Mouse (Mus musculus): ENCODE data around the gene Tepsin. TPM values are rescaled to one million over a fixed set of nuclear protein-coding genes. Genes with fewer than 3 reads are reported as not detected.

Gene Tepsin
- polyA plus RNA-seq, 1 experiment from 2014 or later: 24.8 TPM

DNA sequence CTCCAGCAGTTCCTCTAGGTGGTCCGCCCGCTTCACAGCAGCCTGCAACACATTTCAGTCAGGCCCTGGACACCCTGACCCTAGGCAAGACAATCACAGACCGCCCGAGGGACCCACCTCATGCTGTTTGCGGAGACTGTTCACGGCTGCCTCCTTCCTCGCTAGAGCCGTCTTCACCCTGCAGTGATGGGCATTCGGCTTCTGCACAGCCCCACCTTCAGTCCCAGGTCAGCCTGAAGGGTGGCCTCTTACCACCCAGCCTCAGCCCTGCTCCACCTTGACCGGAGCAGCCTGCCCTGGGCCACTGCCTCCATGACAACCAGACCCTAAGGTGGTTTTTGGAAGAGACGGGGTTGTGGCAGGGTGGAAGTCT is 33.9 kb downstream of the Tepsin start:
- no peak overlapping the region for H3K4me3 ChIP-seq (ENCODE audit: low read depth, low read length)
- no peak for DNase-seq (ENCODE audit: low spot score)
- 87% methylated on average over 11 of the region's 11 CpGs for WGBS
- H3K9ac ChIP-seq (ENCODE audit: low read length): no peak overlapping the region
- H3K27me3 ChIP-seq (ENCODE audit: control insufficient read depth, insufficient read depth, low read length): no peaks in the 10 kb centered on the region
- no peak overlapping the region for H3K4me2 ChIP-seq (ENCODE audit: low read depth, low read length, severe bottlenecking)
- H3K4me1 ChIP-seq (replicated peaks; ENCODE audit: control insufficient read depth, insufficient read depth, low read length): no peaks in the 10 kb centered on the region
- no peaks in the 10 kb centered on the region for H3K9me3 ChIP-seq (ENCODE audit: control insufficient read depth, low read length)
- no peak for ATAC-seq (replicated peaks; ENCODE audit: low FRiP score)
- 0 out of 2 replicates have a peak, but pooled peaks cover 2% of the 10 kb centered on the region for H3K36me3 ChIP-seq (ENCODE audit: control insufficient read depth, insufficient read depth, low read length)
- H3K27ac ChIP-seq (ENCODE audit: low read depth, low read length): no peak overlapping the region

DNA sequence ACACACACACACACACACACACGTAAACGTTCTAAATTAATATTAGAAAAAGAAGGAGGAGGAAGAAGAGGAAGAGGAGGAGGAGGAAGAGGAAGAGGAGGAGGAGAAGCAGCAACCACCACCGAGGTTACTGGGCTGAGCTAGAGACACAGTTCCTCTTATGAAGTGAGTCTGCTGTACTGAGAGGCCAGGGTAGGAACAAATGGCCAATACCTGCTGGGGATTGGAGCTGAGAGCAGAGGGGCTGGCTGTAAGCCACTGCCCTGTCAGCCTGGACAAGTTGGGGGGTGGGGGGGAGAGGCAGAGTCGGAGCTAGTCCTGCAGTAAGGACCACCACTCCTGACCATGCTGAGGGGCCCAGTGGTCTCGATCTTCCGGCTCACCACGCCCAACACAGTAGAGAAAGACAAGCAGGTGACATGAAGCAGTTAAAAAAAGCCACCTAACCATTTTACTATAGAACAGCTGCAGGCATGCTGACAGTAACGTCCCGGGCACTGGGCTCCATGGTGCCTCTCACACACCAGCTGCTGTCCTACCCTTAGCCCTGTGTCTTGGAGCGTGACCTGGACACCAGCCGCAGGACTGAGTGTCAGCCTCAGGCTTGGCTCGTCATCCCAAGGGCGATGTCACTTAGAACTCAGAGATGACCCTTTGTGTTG is 34.4 kb downstream of the Tepsin start:
- Histone ChIP-seq H3K36me3 (ENCODE audit: control insufficient read depth, insufficient read depth, low read length) (0 out of 2 replicates have a peak, but pooled peaks cover 2% of the 10 kb centered on the region), H3K4me3 (ENCODE audit: low read depth, low read length) (no peak overlapping the region), H3K9me3 (ENCODE audit: control insufficient read depth, low read length) (no peaks in the 10 kb centered on the region), H3K4me1 (replicated peaks; ENCODE audit: control insufficient read depth, insufficient read depth, low read length) (no peaks in the 10 kb centered on the region), H3K9ac (ENCODE audit: low read length) (no peak overlapping the region), H3K27me3 (ENCODE audit: control insufficient read depth, insufficient read depth, low read length) (no peaks in the 10 kb centered on the region), H3K27ac (ENCODE audit: low read depth, low read length) (no peak overlapping the region), H3K4me2 (ENCODE audit: low read depth, low read length, severe bottlenecking) (no peak overlapping the region)
- 91% methylated on average over 13 of the region's 13 CpGs for WGBS
- ATAC-seq (replicated peaks; ENCODE audit: low FRiP score) (no peak), DNase-seq (ENCODE audit: low spot score) (no peak)

DNA sequence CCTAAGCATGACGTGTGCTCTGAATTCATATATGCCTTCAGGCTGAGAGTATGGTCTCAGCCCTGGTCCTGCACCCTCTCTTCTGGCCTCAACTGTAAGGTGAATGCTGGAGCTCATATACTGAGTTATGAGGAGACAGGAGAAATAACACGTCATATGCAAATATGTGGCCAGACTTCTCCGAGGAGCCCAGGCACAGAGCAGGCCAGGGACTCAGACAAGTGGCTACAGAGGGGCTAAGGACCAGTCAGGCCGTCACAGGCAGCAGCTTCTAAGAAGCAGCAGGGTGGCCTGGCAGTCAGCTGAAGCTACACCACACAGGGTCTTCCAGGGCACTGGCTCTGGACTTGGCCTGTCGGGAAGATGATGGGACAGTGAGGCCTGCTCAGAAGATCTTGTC is 35.2 kb downstream of the Tepsin start:
- no peak for DNase-seq (ENCODE audit: low spot score)
- 0 out of 2 replicates have a peak, but pooled peaks cover 2% of the 10 kb centered on the region for H3K36me3 ChIP-seq (ENCODE audit: control insufficient read depth, insufficient read depth, low read length)

DNA sequence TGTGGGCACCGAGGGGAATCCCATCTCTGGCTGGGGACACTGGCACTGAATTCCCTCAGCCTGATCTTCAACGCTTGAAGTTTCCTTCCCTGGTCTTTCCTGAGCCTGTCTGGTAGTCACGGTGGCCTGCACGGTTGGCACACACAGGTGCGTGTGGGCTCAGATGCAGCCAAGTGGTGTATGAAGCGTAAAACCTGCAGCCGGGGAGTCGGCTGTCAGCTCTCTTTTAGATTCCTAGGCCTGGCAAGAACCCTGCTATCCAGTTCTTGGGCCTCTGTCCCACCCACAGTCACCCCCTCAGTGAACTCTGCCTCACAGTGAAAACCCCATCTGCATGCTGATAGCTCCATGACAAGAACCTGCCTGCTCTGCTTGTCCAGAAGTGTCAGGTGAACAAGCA is 37.9 kb downstream of the Tepsin start:
- WGBS: 88% methylated on average over 8 of the region's 8 CpGs
- no peaks in the 10 kb centered on the region for H3K4me1 ChIP-seq (replicated peaks; ENCODE audit: control insufficient read depth, insufficient read depth, low read length)
- H3K27ac ChIP-seq (ENCODE audit: low read depth, low read length): no peak overlapping the region

More for the DNA sequence above, 35.2 kb downstream of the Tepsin start:
- 89% methylated on average over 5 of the region's 5 CpGs for WGBS
- Histone ChIP-seq H3K27me3 (ENCODE audit: control insufficient read depth, insufficient read depth, low read length) (no peaks in the 10 kb centered on the region), H3K9ac (ENCODE audit: low read length) (no peak overlapping the region), H3K4me1 (replicated peaks; ENCODE audit: control insufficient read depth, insufficient read depth, low read length) (no peaks in the 10 kb centered on the region), H3K4me3 (ENCODE audit: low read depth, low read length) (no peak overlapping the region), H3K4me2 (ENCODE audit: low read depth, low read length, severe bottlenecking) (no peak overlapping the region), H3K9me3 (ENCODE audit: control insufficient read depth, low read length) (no peaks in the 10 kb centered on the region), H3K27ac (ENCODE audit: low read depth, low read length) (no peak overlapping the region)
- no peak for ATAC-seq (replicated peaks; ENCODE audit: low FRiP score)

DNA sequence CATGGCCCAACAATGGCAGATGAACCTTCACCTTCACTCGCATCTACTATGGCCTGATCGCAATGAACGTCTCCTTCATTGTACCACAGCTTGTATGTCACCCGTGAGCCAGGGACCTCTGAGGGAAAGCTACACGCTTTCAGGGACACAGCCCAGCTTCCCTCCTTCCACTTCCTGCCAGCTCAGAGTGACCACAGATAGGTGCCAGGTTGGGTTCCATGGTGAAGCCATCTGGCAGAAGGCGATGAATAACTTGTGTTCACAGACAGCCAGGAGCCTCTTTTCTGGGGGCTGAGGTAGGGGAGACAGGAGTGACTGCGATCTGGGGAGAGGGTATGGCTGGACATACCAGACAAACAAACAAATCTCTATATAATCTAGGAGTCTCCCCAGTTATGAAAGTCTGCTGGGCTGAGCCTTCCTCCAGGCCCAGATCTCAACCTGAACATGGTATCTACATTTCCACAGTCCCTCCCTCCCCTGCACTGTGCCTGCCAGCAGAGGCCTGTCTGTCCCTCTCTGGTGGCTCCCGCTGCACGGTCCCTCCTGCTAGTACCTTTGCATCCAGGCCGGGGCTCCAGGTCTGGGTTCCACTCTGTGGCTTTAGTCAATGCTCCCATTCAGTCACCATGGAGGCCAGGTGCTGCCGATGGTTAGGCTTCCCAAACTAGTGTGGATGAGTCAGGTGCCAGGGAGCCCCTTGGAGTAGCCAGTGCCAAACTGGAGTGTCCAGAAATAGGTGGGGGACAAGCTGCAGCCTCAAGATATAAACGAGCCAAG is 42.4 kb downstream of the Tepsin start:
- Histone ChIP-seq H3K4me2 (ENCODE audit: low read depth, low read length, severe bottlenecking) (no peak overlapping the region), H3K27me3 (ENCODE audit: control insufficient read depth, insufficient read depth, low read length) (no peaks in the 10 kb centered on the region), H3K4me3 (ENCODE audit: low read depth, low read length) (no peak overlapping the region), H3K27ac (ENCODE audit: low read depth, low read length) (no peak overlapping the region), H3K9me3 (ENCODE audit: control insufficient read depth, low read length) (no peaks in the 10 kb centered on the region), H3K4me1 (replicated peaks; ENCODE audit: control insufficient read depth, insufficient read depth, low read length) (no peaks in the 10 kb centered on the region), H3K36me3 (ENCODE audit: control insufficient read depth, insufficient read depth, low read length) (no peaks in the 10 kb centered on the region), H3K9ac (ENCODE audit: low read length) (no peak overlapping the region)
- DNase-seq (ENCODE audit: low spot score) (no peak), ATAC-seq (replicated peaks; ENCODE audit: low FRiP score) (no peak)
- 85% methylated on average over 12 of the region's 12 CpGs for WGBS

More for the DNA sequence above, 37.9 kb downstream of the Tepsin start:
- H3K9ac ChIP-seq (ENCODE audit: low read length): no peak overlapping the region
- H3K36me3 ChIP-seq (ENCODE audit: control insufficient read depth, insufficient read depth, low read length): no peaks in the 10 kb centered on the region
- ATAC-seq (replicated peaks; ENCODE audit: low FRiP score): no peak
- no peak overlapping the region for H3K4me2 ChIP-seq (ENCODE audit: low read depth, low read length, severe bottlenecking)
- no peak for DNase-seq (ENCODE audit: low spot score)
- H3K4me3 ChIP-seq (ENCODE audit: low read depth, low read length): no peak overlapping the region
- H3K9me3 ChIP-seq (ENCODE audit: control insufficient read depth, low read length): no peaks in the 10 kb centered on the region
- no peaks in the 10 kb centered on the region for H3K27me3 ChIP-seq (ENCODE audit: control insufficient read depth, insufficient read depth, low read length)

DNA sequence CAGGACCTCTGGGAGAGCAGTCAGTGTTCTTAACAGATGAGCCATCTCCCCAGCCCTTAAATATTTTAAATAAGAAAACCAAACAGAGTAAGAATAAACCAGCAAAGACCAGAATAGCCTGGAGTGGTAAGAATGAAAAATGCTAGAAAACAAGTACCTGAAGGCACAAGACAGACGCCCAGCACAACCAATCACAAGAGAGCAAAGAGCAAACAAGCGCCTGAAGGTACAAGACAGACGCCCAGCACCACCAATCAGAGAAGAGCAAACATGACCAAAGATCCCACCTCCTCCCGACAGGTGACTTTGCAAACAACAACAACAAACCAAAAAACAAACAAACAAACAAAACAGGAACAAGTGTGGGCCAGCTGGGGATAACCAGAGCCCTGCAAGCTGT is 44.7 kb downstream of the Tepsin start:
- ATAC-seq (replicated peaks; ENCODE audit: low FRiP score): no peak

DNA sequence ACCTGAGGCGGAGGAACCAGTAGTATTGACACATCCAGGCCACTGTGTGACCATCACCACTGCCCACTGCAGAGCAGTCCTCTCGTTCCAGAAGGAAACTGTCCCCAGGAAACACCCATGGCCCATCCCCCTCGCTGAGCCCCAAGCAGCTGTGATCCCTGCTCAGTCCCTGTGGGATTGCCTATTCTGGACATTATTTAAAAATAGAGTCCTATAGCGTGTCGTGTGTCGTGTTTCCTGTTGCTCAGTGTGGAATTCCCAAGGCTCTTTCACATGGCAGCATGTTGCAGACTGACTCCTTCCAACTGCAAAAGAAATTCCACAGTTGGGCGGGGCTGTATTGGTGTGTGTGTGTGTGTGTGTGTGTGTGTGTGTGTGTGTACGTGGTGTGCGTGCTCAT is 46.3 kb downstream of the Tepsin start:
- WGBS: 82% methylated on average over 9 of the region's 9 CpGs
- H3K9ac ChIP-seq (ENCODE audit: low read length): no peak overlapping the region
- H3K27me3 ChIP-seq (ENCODE audit: control insufficient read depth, insufficient read depth, low read length): peaks cover 14% of the 10 kb centered on the region
- H3K27ac ChIP-seq (ENCODE audit: low read depth, low read length): no peak overlapping the region
- H3K36me3 ChIP-seq (ENCODE audit: control insufficient read depth, insufficient read depth, low read length): no peaks in the 10 kb centered on the region
- no peak overlapping the region for H3K4me2 ChIP-seq (ENCODE audit: low read depth, low read length, severe bottlenecking)
- peaks cover 8% of the 10 kb centered on the region; the same call in 1 of the 2 replicates for H3K4me1 ChIP-seq (replicated peaks; ENCODE audit: control insufficient read depth, insufficient read depth, low read length)
- no peak for DNase-seq (ENCODE audit: low spot score)
- no peak for ATAC-seq (replicated peaks; ENCODE audit: low FRiP score)
- H3K9me3 ChIP-seq (ENCODE audit: control insufficient read depth, low read length): no peaks in the 10 kb centered on the region
- no peak overlapping the region for H3K4me3 ChIP-seq (ENCODE audit: low read depth, low read length)

More for the DNA sequence above, 44.7 kb downstream of the Tepsin start:
- H3K27me3 ChIP-seq (ENCODE audit: control insufficient read depth, insufficient read depth, low read length): peaks cover 4% of the 10 kb centered on the region
- no peak overlapping the region for H3K4me2 ChIP-seq (ENCODE audit: low read depth, low read length, severe bottlenecking)
- no peak overlapping the region for H3K9ac ChIP-seq (ENCODE audit: low read length)
- no peak for DNase-seq (ENCODE audit: low spot score)
- no peaks in the 10 kb centered on the region for H3K9me3 ChIP-seq (ENCODE audit: control insufficient read depth, low read length)
- H3K4me1 ChIP-seq (replicated peaks; ENCODE audit: control insufficient read depth, insufficient read depth, low read length): 0 out of 2 replicates have a peak, but pooled peaks cover 1% of the 10 kb centered on the region
- no peaks in the 10 kb centered on the region for H3K36me3 ChIP-seq (ENCODE audit: control insufficient read depth, insufficient read depth, low read length)
- WGBS: 87% methylated on average over 4 of the region's 4 CpGs
- H3K27ac ChIP-seq (ENCODE audit: low read depth, low read length): no peak overlapping the region
- H3K4me3 ChIP-seq (ENCODE audit: low read depth, low read length): no peak overlapping the region

DNA sequence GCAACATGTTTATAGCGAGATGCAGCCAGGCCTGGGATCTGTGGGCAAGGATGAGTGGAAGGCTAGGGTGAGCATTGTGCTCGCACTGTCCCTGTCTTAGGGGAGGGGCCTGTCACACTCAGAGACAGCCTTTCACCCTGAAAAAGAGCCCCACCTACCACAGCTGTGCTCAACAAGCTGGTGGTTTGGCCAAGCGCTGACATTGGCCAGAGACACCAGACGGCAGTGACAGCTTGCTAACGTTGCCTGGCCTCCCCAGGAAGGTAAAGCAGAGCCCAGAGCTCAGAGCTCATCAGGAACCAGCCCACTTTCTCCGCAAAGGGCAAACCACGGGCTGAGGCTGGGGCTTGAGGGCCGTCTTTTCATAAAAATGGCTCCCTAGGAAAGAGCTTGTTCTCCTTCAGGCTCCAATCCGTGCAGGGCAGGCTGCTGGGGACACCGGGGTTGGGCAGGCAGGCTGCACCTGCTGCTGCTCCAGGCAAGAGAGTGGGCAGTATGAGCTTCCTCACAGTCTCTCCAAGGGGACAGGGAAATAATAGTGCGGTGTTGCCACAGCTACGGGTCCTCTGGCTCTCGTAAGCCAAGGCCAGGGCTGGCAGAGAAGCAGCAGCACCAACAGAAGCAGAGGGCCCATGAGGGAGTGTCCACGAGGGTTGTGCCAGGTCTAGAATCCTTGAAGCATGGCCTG is 47.3 kb downstream of the Tepsin start:
- peaks cover 14% of the 10 kb centered on the region for H3K27me3 ChIP-seq (ENCODE audit: control insufficient read depth, insufficient read depth, low read length)
- no peaks in the 10 kb centered on the region for H3K36me3 ChIP-seq (ENCODE audit: control insufficient read depth, insufficient read depth, low read length)
- no peaks in the 10 kb centered on the region for H3K9me3 ChIP-seq (ENCODE audit: control insufficient read depth, low read length)
- peaks cover 12% of the 10 kb centered on the region for H3K4me1 ChIP-seq (replicated peaks; ENCODE audit: control insufficient read depth, insufficient read depth, low read length)
- ATAC-seq (replicated peaks; ENCODE audit: low FRiP score): no peak
- DNase-seq (ENCODE audit: low spot score): no peak
- H3K4me2 ChIP-seq (ENCODE audit: low read depth, low read length, severe bottlenecking): no peak overlapping the region
- no peak overlapping the region for H3K4me3 ChIP-seq (ENCODE audit: low read depth, low read length)
- no peak overlapping the region for H3K9ac ChIP-seq (ENCODE audit: low read length)
- no peak overlapping the region for H3K27ac ChIP-seq (ENCODE audit: low read depth, low read length)
- WGBS: 47% methylated on average over 14 of the region's 14 CpGs

Measured in forebrain, embryonic 11.5 days (tissue).